Mouse (Mus musculus) brain, embryonic 14.5 days (tissue): ENCODE data around the gene Fam193b.

Experiments
- CTCF ChIP-seq: fragments of 200-500 bp; IDR thresholded peaks from 2 replicates; pipeline ENCODE4 v1.5.1; 2012; ENCODE audit warnings: inconsistent platforms, mild to moderate bottlenecking, moderate library complexity, borderline replicate concordance; ENCODE audit not compliant: insufficient read depth, insufficient read length; ENCODE audit errors: extremely low read depth
- POLR2A ChIP-seq: fragments of 200-500 bp; IDR thresholded peaks from 2 replicates; pipeline ENCODE4 v1.6.1; 2012; ENCODE audit warnings: mild to moderate bottlenecking, inconsistent platforms, borderline replicate concordance; ENCODE audit not compliant: poor library complexity, insufficient read depth, insufficient read length, severe bottlenecking; ENCODE audit errors: extremely low read depth

GRCm38 (mm10) chr13:55592512-55593253 is 21.8 kb upstream of the Fam193b start:
- TF ChIP-seq CTCF (no peak), POLR2A (peak; percentile 88; the same call in 1 of the 2 replicates)
